Mouse (Mus musculus) cerebellum, adult 2 months (tissue): Measurements from ENCODE around the gene Pcnp.
"Not testable (repeated sequence)": the region's sequence is repeated elsewhere in the genome, so short reads cannot be mapped to it uniquely, and the experiment has no call there.

Experiments
- CTCF ChIP-seq: fragments of 200-500 bp; IDR thresholded peaks from 2 replicates; pipeline ENCODE4 v1.5.1; 2011; ENCODE audit warnings: low read depth, mild to moderate bottlenecking, control low read depth, low read length, moderate library complexity, borderline replicate concordance; ENCODE audit not compliant: insufficient read depth
- POLR2A ChIP-seq: fragments of 200-500 bp; IDR thresholded peaks from 2 replicates; pipeline ENCODE4 v1.6.1; 2011; ENCODE audit warnings: low read length, control low read depth, borderline replicate concordance; ENCODE audit not compliant: insufficient read depth

GRCm38 (mm10) chr16:56073150-56073549, 43.6 kb upstream of the Pcnp start:
- TF ChIP-seq CTCF, POLR2A: not testable (repeated sequence)
